Mouse (Mus musculus) heart, postnatal 0 days (tissue): ENCODE measurements at regions not wholly inside any gene's neighbourhood (a gene's known extent, or its start where the extent isn't known, plus 50 kb on each side); places are given as distances from the start of the nearest gene placed in this dataset.

Experiments used
- CTCF ChIP-seq: IDR thresholded peaks from 2 replicates; pipeline ENCODE4 v1.5.1; 2016; ENCODE audit warnings: antibody characterized with exemption, control low read depth, low read depth
- EP300 ChIP-seq: IDR thresholded peaks from 2 replicates; pipeline ENCODE4 v1.6.1; 2016; ENCODE audit warnings: antibody characterized with exemption, low read depth

- TF ChIP-seq CTCF (no peak), EP300 (no peak)
Observed at GRCm38 (mm10) chr13:60431412-60431811, 170.3 kb upstream of the Dapk1 start.
